Mouse (Mus musculus): Measurements from ENCODE around the gene Zfp637. TPM values are rescaled to one million over a fixed set of nuclear protein-coding genes. Genes with fewer than 3 reads are reported as not detected.
A peak's percentile ranks its signal among the peaks of the same experiment; 100 is the strongest.

Zfp637 gene
- polyA plus RNA-seq, 1 experiment from 2014 or later: 72.4 TPM

- H3K27ac ChIP-seq (ENCODE audit: low read depth, low read length): peak overlapping the region; percentile 87
- WGBS (ENCODE audit: insufficient replicate concordance): 38% methylated on average over 2 of the region's 2 CpGs
- no peaks in the 10 kb centered on the region for H3K36me3 ChIP-seq (ENCODE audit: control insufficient read depth, insufficient read depth, low read length)
- H3K4me2 ChIP-seq: peak overlapping the region; percentile 41
- no peaks in the 10 kb centered on the region for H3K9me3 ChIP-seq (replicated peaks; ENCODE audit: control insufficient read depth, low read length)
- H3K4me3 ChIP-seq (ENCODE audit: low read depth, low read length): peak overlapping the region; percentile 20; the same call in 1 of the 2 replicates
- peaks cover 6% of the 10 kb centered on the region; the same call in 1 of the 2 replicates for H3K4me1 ChIP-seq (ENCODE audit: control insufficient read depth, insufficient read depth, low read length)
- peak overlapping the region; percentile 62 for H3K9ac ChIP-seq (ENCODE audit: low read depth, low read length)
- peak; percentile 94 for ATAC-seq (replicated peaks; ENCODE audit: insufficient number of reproducible peaks, low FRiP score, low TSS enrichment)
- no peaks in the 10 kb centered on the region for H3K27me3 ChIP-seq (ENCODE audit: control insufficient read depth, insufficient read depth, low read length)
Measured at GRCm38 (mm10) chr6:117888642-117889096, 47.7 kb downstream of the Zfp637 start.

- ATAC-seq (replicated peaks; ENCODE audit: insufficient number of reproducible peaks, low FRiP score, low TSS enrichment): no peak
- 78% methylated on average over 6 of the region's 6 CpGs for WGBS (ENCODE audit: insufficient replicate concordance)
- H3K27me3 ChIP-seq (ENCODE audit: control insufficient read depth, insufficient read depth, low read length): no peaks in the 10 kb centered on the region
- peaks cover 6% of the 10 kb centered on the region; the same call in 1 of the 2 replicates for H3K4me1 ChIP-seq (ENCODE audit: control insufficient read depth, insufficient read depth, low read length)
- no peaks in the 10 kb centered on the region for H3K36me3 ChIP-seq (ENCODE audit: control insufficient read depth, insufficient read depth, low read length)
- no peak overlapping the region for H3K4me2 ChIP-seq
- no peak overlapping the region for H3K4me3 ChIP-seq (ENCODE audit: low read depth, low read length)
- no peaks in the 10 kb centered on the region for H3K9me3 ChIP-seq (replicated peaks; ENCODE audit: control insufficient read depth, low read length)
- H3K27ac ChIP-seq (ENCODE audit: low read depth, low read length): no peak overlapping the region
- no peak overlapping the region for H3K9ac ChIP-seq (ENCODE audit: low read depth, low read length)
Measured at GRCm38 (mm10) chr6:117890257-117890656, 49.3 kb downstream of the Zfp637 start.

- no peak overlapping the region for H3K4me2 ChIP-seq
- peaks cover 6% of the 10 kb centered on the region; the same call in 1 of the 2 replicates for H3K4me1 ChIP-seq (ENCODE audit: control insufficient read depth, insufficient read depth, low read length)
- H3K4me3 ChIP-seq (ENCODE audit: low read depth, low read length): no peak overlapping the region
- H3K9ac ChIP-seq (ENCODE audit: low read depth, low read length): no peak overlapping the region
- no peak for ATAC-seq (replicated peaks; ENCODE audit: insufficient number of reproducible peaks, low FRiP score, low TSS enrichment)
- no peaks in the 10 kb centered on the region for H3K9me3 ChIP-seq (replicated peaks; ENCODE audit: control insufficient read depth, low read length)
- no peak overlapping the region for H3K27ac ChIP-seq (ENCODE audit: low read depth, low read length)
- WGBS (ENCODE audit: insufficient replicate concordance): 64% methylated on average over 14 of the region's 14 CpGs
- no peaks in the 10 kb centered on the region for H3K27me3 ChIP-seq (ENCODE audit: control insufficient read depth, insufficient read depth, low read length)
- H3K36me3 ChIP-seq (ENCODE audit: control insufficient read depth, insufficient read depth, low read length): no peaks in the 10 kb centered on the region
Measured at GRCm38 (mm10) chr6:117891369-117892160, 50.6 kb downstream of the Zfp637 start.

- no peak for ATAC-seq (replicated peaks; ENCODE audit: insufficient number of reproducible peaks, low FRiP score, low TSS enrichment)
- Histone ChIP-seq H3K4me1 (ENCODE audit: control insufficient read depth, insufficient read depth, low read length) (peaks cover 6% of the 10 kb centered on the region; the same call in 1 of the 2 replicates), H3K36me3 (ENCODE audit: control insufficient read depth, insufficient read depth, low read length) (no peaks in the 10 kb centered on the region), H3K4me2 (no peak overlapping the region), H3K4me3 (ENCODE audit: low read depth, low read length) (no peak overlapping the region), H3K9me3 (replicated peaks; ENCODE audit: control insufficient read depth, low read length) (no peaks in the 10 kb centered on the region), H3K27me3 (ENCODE audit: control insufficient read depth, insufficient read depth, low read length) (no peaks in the 10 kb centered on the region), H3K9ac (ENCODE audit: low read depth, low read length) (no peak overlapping the region), H3K27ac (ENCODE audit: low read depth, low read length) (no peak overlapping the region)
- WGBS (ENCODE audit: insufficient replicate concordance): 62% methylated on average over 3 of the region's 3 CpGs
Measured at GRCm38 (mm10) chr6:117892386-117892785, 51.4 kb downstream of the Zfp637 start.

GRCm38 (mm10) chr6:117893435-117893834 is 52.5 kb downstream of the Zfp637 start:
- H3K27me3 ChIP-seq (ENCODE audit: control insufficient read depth, insufficient read depth, low read length): no peaks in the 10 kb centered on the region
- no peaks in the 10 kb centered on the region for H3K36me3 ChIP-seq (ENCODE audit: control insufficient read depth, insufficient read depth, low read length)
- no peak overlapping the region for H3K4me2 ChIP-seq
- H3K9me3 ChIP-seq (replicated peaks; ENCODE audit: control insufficient read depth, low read length): no peaks in the 10 kb centered on the region
- no peak for ATAC-seq (replicated peaks; ENCODE audit: insufficient number of reproducible peaks, low FRiP score, low TSS enrichment)
- no peak overlapping the region for H3K27ac ChIP-seq (ENCODE audit: low read depth, low read length)
- peaks cover 6% of the 10 kb centered on the region; the same call in 1 of the 2 replicates for H3K4me1 ChIP-seq (ENCODE audit: control insufficient read depth, insufficient read depth, low read length)
- H3K9ac ChIP-seq (ENCODE audit: low read depth, low read length): no peak overlapping the region
- H3K4me3 ChIP-seq (ENCODE audit: low read depth, low read length): no peak overlapping the region
- WGBS (ENCODE audit: insufficient replicate concordance): 85% methylated on average over 2 of the region's 2 CpGs

Other genes with a start within 250 kb of the Zfp637 start
- 2.4 and 4.1 TPM in 2 replicates for gene Zfp239, start 20.9 kb downstream of the Zfp637 start, polyA plus RNA-seq (2014; fragmentation: Nextera tagmentation; extraction: Ambion mirVana)
- 554 and 606 TPM in 2 replicates for gene Hnrnpf, start 59.1 kb downstream of the Zfp637 start, polyA plus RNA-seq (2014; fragmentation: Nextera tagmentation; extraction: Ambion mirVana)
- 0.76 and 2.4 TPM in 2 replicates for gene Fxyd4, start 96.5 kb downstream of the Zfp637 start, polyA plus RNA-seq (2014; fragmentation: Nextera tagmentation; extraction: Ambion mirVana)
- gene Rasgef1a, start 170.3 kb downstream of the Zfp637 start, polyA plus RNA-seq (2014; fragmentation: Nextera tagmentation; extraction: Ambion mirVana): 0.30 and 0.49 TPM in 2 replicates